Comparison of ENCODE assay signal across 8 mouse cellular contexts in the genomic region with DNA sequence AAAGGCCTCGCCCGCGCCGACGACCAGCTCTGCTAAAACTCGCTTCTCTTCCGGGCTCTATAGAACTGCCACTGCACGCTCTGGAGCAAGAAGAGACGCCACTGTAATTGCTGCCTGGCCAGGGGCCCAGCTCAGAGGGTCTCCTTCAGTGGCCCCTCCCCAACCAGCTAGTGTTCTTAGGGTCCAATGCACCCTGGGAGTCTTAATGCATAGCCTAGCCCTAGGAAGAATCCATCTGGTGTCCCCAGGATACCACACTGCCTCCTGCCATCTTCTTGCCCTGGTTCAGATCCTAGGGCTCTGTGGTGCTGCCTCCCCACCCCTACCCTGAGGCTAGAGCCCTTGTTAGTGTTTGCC. TPM values are rescaled to one million over a fixed set of nuclear protein-coding genes. Genes with fewer than 3 reads are reported as not detected.
A peak's percentile ranks its signal among the peaks of the same experiment; 100 is the strongest.
DNase-seq lines count a peak whose midpoint lies in the region; ATAC-seq and TF ChIP-seq lines count a peak whose summit lies in the region.

No protein-coding gene starts in this region.

- WGBS in forebrain, postnatal 0 days, result 12% methylated on average over 9 of the region's 9 CpGs
- 2% methylated on average over 9 of the region's 9 CpGs for WGBS in limb, embryonic 14.5 days
- WGBS in olfactory bulb, adult 2 months, result 11% methylated on average over 9 of the region's 9 CpGs

- no peak for TF ChIP-seq CTCF in testis, adult 2 months (IDR thresholded peaks at IDR 0.05; ENCODE audit: control insufficient read depth, insufficient read depth, insufficient replicate concordance, low read depth, low read length)
- no peak for TF ChIP-seq CTCF in forebrain, postnatal 0 days (IDR thresholded peaks at IDR 0.05; ENCODE audit: low read depth)
- TF ChIP-seq CTCF in olfactory bulb, adult 2 months (IDR thresholded peaks at IDR 0.05; ENCODE audit: insufficient read depth, low read depth, low read length), result no peak

- no peaks in the 10 kb centered on the region for H3K27me3 ChIP-seq in testis, adult 2 months (ENCODE audit: control insufficient read depth, insufficient read depth, low read length)
- no peaks in the 10 kb centered on the region for H3K27me3 ChIP-seq in forebrain, postnatal 0 days (ENCODE audit: insufficient read depth, low read length)
- H3K27me3 ChIP-seq in limb, embryonic 14.5 days (ENCODE audit: control insufficient read depth, insufficient read depth, low read length), result no peaks in the 10 kb centered on the region

- H3K4me1 ChIP-seq in testis, adult 2 months (ENCODE audit: control insufficient read depth, insufficient read depth, low read length), result peaks cover 15% of the 10 kb centered on the region
- H3K4me1 ChIP-seq in forebrain, postnatal 0 days (ENCODE audit: insufficient read depth), result peaks cover 9% of the 10 kb centered on the region
- peaks cover 6% of the 10 kb centered on the region for H3K4me1 ChIP-seq in limb, embryonic 14.5 days (ENCODE audit: control insufficient read depth, insufficient read depth, low read length)
- peaks cover 9% of the 10 kb centered on the region for H3K4me1 ChIP-seq in olfactory bulb, adult 2 months (ENCODE audit: control insufficient read depth, insufficient read depth, low read length)

- no peak overlapping the region for H3K27ac ChIP-seq in testis, adult 2 months (ENCODE audit: control insufficient read depth, insufficient read depth, low read depth, low read length)
- H3K27ac ChIP-seq in forebrain, postnatal 0 days (ENCODE audit: low read depth, low read length), result no peak overlapping the region
- no peak overlapping the region for H3K27ac ChIP-seq in limb, embryonic 14.5 days (replicated peaks; ENCODE audit: low read depth, low read length)
- no peak overlapping the region for H3K27ac ChIP-seq in olfactory bulb, adult 2 months (ENCODE audit: insufficient read depth, low read depth, low read length)

- intact Hi-C loops in left cerebral cortex, postnatal 4 days (cut with DNase I), result no loop called here

- peak; percentile 60 for ATAC-seq in forebrain, postnatal 0 days
- ATAC-seq in limb, embryonic 14.5 days (ENCODE audit: low FRiP score, low read depth), result peak; percentile 31

- no peak for TF ChIP-seq POLR2A in testis, adult 2 months (IDR thresholded peaks at IDR 0.05; ENCODE audit: control insufficient read depth, low read depth, low read length)
- TF ChIP-seq POLR2A in limb, embryonic 14.5 days (IDR thresholded peaks at IDR 0.05; ENCODE audit: borderline replicate concordance, extremely low read depth, insufficient read depth, insufficient read length), result no peak
- no peak for TF ChIP-seq POLR2A in olfactory bulb, adult 2 months (IDR thresholded peaks at IDR 0.05; ENCODE audit: insufficient read depth, low read depth, low read length)

- peak overlapping the region; percentile 59 for H3K9ac ChIP-seq in forebrain, postnatal 0 days
- peak overlapping the region; percentile 63 for H3K9ac ChIP-seq in limb, embryonic 14.5 days (ENCODE audit: low read depth, low read length, severe bottlenecking)

- no peaks in the 10 kb centered on the region for H3K9me3 ChIP-seq in forebrain, postnatal 0 days (ENCODE audit: low read length)
- H3K9me3 ChIP-seq in limb, embryonic 14.5 days (ENCODE audit: control insufficient read depth, low read length), result no peaks in the 10 kb centered on the region

- H3K4me2 ChIP-seq in forebrain, postnatal 0 days (ENCODE audit: low read depth), result peak overlapping the region; percentile 74
- H3K4me2 ChIP-seq in limb, embryonic 14.5 days (replicated peaks; ENCODE audit: low read depth, low read length, severe bottlenecking), result peak overlapping the region; percentile 68

- H3K4me3 ChIP-seq in testis, adult 2 months (ENCODE audit: control insufficient read depth, low read depth, low read length), result peak overlapping the region; percentile 53
- peak overlapping the region; percentile 44 for H3K4me3 ChIP-seq in forebrain, postnatal 0 days (ENCODE audit: low read depth, low read length)
- H3K4me3 ChIP-seq in limb, embryonic 14.5 days (replicated peaks; ENCODE audit: low read length), result peak overlapping the region; percentile 47
- peak overlapping the region; percentile 37 for H3K4me3 ChIP-seq in olfactory bulb, adult 2 months (ENCODE audit: insufficient read depth, low read depth, low read length)

- no peak for DNase-seq in testis, postnatal 14 days (ENCODE audit: low spot score)
- no peak for DNase-seq in forebrain, postnatal 0 days
- DNase-seq in limb, embryonic 14.5 days (ENCODE audit: low spot score), result no peak
- DNase-seq in left cerebral cortex, postnatal 4 days, result no peak
- no peak for DNase-seq in right cerebral cortex, postnatal 14 days
- no peak for DNase-seq in urinary bladder, adult 2 months (ENCODE audit: low spot score)

- no peaks in the 10 kb centered on the region; the same call in 1 of the 2 replicates for H3K36me3 ChIP-seq in testis, adult 2 months (ENCODE audit: control insufficient read depth, insufficient read depth, low read length)
- H3K36me3 ChIP-seq in forebrain, postnatal 0 days (ENCODE audit: insufficient read depth), result peaks cover 24% of the 10 kb centered on the region
- peaks cover 21% of the 10 kb centered on the region for H3K36me3 ChIP-seq in limb, embryonic 14.5 days (ENCODE audit: control insufficient read depth, insufficient read depth, low read length)

RNA-seq across cellular contexts. Expression of a gene that starts 41.5 kb away (rescaled TPM):
- polyA plus RNA-seq in testis, adult 2 months (2012; rRNA removed), result 28.4 and 34.2 TPM in 2 replicates
- 87.0 and 88.5 TPM in 2 replicates for total RNA-seq in forebrain, postnatal 0 days (2014; rRNA removed)
- polyA plus RNA-seq in forebrain, postnatal 0 days (2015; fragmentation: Nextera tagmentation; extraction: Ambion mirVana), result 88.1 and 98.5 TPM in 2 replicates
- polyA plus RNA-seq in limb, embryonic 14.5 days (2012; rRNA removed), result 42.6 and 42.9 TPM in 2 replicates
- polyA plus RNA-seq in limb, embryonic 14.5 days (2014; fragmentation: Nextera tagmentation; extraction: Ambion mirVana), result 89.7 and 106 TPM in 2 replicates
- polyA plus RNA-seq in olfactory bulb, adult 2 months (2012; ENCODE audit: insufficient read depth, insufficient read length, low replicate concordance, missing spikeins), result not detected in 2 replicates
- total RNA-seq in left cerebral cortex, postnatal 4 days (2021), result 10 to 100 TPM; 74.9 to 78.3 TPM
- 37.3 and 37.5 TPM in 2 replicates for polyA plus RNA-seq in urinary bladder, adult 2 months (2012; rRNA removed)

RNA-seq across cellular contexts. Expression of a gene that starts 45.8 kb away (rescaled TPM):
- polyA plus RNA-seq in testis, adult 2 months (2012; rRNA removed), result 1.0 and 1.9 TPM in 2 replicates
- 0.15 and 0.29 TPM in 2 replicates for total RNA-seq in forebrain, postnatal 0 days (2014; rRNA removed)
- polyA plus RNA-seq in forebrain, postnatal 0 days (2015; fragmentation: Nextera tagmentation; extraction: Ambion mirVana), result 0.28 and 0.40 TPM in 2 replicates
- polyA plus RNA-seq in limb, embryonic 14.5 days (2012; rRNA removed), result 0.03 and 0.05 TPM in 2 replicates
- polyA plus RNA-seq in limb, embryonic 14.5 days (2014; fragmentation: Nextera tagmentation; extraction: Ambion mirVana), result 0.15 TPM in 1 of 2 replicates, not detected in the other
- polyA plus RNA-seq in olfactory bulb, adult 2 months (2012; ENCODE audit: insufficient read depth, insufficient read length, low replicate concordance, missing spikeins), result not detected in 2 replicates
- total RNA-seq in left cerebral cortex, postnatal 4 days (2021), result 1 to 10 TPM in 1 of 2 experiments, under 1 TPM in 1; 0.42 to 1.2 TPM
- polyA plus RNA-seq in urinary bladder, adult 2 months (2012; rRNA removed), result 0.03 and 0.04 TPM in 2 replicates
